Mouse (Mus musculus) layer of hippocampus, adult 11-12 months (tissue): Measurements from ENCODE around the gene Gmeb1.

Experiments used
- DNase-seq: peaks from one replicate; pipeline ENCODE4 v3.0.0; 2022; ENCODE audit warnings: low spot score

Gene Gmeb1

DNA sequence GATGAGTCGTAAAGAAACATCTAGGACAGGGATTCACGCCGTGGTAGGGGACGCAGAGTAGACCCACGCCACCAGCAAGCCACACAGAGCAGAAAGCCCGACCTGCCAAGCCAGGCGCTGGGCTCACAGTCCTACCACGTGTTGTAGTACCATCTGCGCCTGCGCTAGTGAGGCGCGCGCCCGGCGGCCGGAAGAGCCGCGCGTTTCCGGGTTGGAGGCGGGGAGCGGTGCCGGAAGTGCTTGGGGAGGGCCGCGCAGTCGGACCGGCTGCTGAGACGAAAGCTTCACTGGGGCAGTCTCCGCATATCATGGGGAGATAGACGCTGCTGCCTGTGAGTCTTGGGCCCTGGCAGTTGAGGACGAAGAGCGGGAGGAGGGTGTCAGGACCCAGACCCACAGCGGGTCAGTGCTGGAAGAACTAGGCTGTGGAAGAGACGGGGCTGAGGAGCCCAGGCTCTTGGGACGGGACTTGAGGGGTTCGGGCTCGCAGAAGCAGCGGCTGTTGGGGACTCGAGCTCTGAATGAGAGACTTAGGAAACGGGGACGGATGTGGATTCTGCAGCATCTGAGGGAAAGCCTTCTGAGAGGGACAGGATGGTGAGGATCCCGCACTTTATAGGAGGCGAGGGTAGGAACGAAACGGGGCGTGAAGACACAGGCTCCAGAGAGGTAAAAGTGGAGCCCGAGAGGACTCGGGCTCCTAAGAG, 12.9 kb upstream of the Gmeb1 start, which contains the start of gene Taf12:
Taf12 (plus strand) TSS at position 220 of the 707 bp plus-strand sequence.
- DNase-seq, result peak; percentile 94

DNA sequence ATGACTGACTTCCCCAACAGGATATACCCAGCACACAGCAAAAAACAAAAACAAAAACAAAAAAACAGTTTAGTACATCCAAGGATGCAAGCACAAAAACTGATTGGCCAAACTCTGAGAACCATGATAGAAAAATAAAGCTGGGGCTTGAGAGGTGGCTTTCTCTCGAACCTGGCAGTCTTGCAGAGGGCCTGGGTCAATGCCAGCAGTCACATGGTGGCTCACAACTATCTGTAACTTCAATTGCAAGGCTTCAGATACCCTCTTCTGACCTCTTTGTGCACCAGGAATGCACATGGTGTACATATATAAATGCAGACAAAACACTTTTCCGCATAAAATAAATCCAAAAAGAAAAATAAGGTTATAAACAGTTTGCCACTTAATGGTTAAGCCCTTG, 11.8 kb upstream of the Gmeb1 start:
- DNase-seq, result no peak

DNA sequence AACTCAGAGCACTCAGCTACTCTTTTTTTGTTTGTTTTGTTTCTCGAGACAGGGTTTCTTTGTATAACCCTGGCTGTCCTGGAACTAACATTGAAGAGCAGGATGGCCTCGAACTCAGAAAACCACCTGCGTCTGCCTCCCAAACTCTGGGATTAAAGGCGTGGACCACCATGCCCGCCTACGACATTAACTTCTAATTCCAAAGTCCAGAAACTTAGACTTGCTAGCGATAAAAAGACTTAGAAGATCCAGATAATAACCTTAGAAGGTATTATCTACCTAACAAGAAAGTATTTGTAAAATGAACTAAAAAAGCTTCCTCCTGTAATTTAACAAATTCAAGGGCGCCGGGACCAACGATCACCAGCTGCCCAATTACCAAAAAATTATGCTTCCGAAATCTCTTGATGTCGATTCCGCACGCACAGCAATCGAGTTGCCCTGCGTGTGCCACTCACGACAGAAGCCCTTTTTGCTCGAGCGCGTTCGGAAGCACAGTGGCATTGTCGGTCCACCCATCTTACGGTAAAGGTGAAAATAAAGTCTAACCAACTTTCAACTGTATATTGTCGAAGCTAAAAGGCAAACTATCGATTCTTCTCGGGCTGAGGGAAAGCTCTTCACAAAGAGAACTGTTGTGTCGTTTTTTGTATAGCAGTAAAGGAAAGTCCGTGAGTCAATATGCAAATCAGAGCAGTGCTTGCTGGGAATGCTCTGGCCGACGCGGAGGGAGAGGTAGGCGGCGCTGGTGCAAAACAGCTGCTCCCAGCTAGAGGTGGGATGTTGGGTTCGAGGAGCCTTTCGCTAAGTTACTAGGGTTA, 8.5 kb upstream of the Gmeb1 start:
- DNase-seq, result peak; percentile 89

DNA sequence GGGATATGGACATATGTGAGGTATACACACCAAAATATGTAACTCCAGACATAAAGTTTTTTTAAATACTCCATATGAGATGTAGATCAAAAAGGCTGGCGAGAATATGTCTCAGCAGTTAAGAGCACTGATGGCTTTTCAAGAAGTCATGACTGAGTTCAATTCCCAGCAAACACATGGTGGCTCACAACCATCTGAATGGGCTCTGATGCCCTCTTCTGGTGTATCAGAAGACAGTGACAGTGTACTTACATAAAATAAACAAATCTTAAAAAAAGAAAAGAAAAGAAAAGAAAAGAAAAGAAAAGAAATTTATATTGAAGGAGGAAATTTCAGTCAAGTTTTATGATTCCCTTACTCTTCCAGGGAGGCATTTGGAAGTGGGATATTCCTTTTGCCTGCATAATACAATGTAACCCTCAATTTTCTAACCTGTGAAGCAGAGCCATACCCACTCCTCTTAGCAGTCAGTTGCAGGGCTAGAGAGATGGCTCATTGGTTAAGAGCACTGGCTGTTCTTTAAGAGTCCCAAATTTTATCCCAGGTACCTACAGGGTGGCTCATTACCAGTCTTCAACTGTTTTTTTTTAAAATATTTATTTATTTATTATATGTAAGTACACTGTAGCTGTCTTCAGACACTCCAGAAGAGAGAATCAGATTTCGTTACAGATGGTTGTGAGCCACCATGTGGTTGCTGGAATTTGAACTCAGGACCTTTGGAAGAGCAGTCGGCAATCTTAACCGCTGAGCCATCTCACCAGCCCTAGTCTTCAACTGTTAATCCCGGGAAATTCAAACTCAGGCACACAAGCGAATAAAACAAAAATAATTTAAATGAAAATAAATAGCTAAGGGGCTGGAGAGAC, 7.7 kb upstream of the Gmeb1 start:
- no peak for DNase-seq

DNA sequence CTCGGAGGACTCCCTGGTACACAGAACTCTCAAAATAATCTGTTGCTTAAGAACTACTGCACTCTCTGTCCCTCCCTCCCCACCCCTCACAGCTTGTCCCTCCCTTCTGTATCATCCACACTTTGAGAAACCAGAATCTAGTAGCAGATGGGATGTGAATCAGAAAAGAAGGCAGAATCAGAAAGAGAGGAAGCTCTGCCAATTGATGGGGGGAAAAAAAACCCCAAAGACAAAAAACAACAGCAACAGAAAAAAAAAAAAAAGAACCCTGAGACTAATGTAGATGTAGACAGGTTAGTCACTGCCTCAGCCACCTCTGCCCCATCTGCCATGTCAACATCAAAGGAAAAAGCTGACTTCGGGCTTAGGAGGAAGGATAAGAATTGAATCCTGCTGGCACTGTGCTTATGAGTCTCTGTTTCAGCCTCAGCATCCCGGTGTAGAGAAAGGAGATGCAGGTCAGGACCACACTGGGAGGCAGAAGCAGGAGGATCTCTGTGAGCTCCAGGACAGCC, 5.5 kb upstream of the Gmeb1 start:
- no peak for DNase-seq

DNA sequence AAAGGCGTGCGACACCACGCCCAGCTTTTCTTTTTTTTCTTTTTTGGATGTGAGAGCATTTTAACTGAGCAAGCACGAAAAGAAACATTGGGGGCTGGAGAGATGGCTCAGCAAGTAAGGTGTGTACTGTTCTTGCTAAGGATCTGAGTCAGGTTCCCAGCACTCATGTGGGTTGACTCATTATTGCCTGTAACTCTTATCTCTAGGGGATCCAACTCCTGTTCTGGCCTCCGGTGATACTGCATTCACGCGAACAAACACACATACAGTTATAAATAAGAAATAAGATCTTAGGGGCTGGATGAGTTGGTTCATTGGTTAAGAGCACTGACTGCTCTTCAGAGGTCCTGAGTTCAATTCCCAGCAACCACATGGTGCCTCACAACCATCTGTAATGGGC, 1.9 kb upstream of the Gmeb1 start:
- no peak for DNase-seq

DNA sequence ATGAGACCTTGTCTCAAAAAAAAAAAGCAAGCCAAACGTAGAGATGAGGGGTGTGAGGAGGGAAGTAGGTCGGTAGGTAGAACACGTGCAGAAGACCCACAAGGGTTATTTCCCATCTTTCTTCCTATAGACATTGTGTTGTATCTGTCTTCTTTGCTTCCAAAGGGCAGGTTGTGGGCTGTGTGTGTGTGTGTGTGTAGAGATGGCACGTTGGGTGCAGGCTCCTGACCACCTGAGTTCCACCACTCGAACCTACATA, 885 bp upstream of the Gmeb1 start:
- no peak for DNase-seq

DNA sequence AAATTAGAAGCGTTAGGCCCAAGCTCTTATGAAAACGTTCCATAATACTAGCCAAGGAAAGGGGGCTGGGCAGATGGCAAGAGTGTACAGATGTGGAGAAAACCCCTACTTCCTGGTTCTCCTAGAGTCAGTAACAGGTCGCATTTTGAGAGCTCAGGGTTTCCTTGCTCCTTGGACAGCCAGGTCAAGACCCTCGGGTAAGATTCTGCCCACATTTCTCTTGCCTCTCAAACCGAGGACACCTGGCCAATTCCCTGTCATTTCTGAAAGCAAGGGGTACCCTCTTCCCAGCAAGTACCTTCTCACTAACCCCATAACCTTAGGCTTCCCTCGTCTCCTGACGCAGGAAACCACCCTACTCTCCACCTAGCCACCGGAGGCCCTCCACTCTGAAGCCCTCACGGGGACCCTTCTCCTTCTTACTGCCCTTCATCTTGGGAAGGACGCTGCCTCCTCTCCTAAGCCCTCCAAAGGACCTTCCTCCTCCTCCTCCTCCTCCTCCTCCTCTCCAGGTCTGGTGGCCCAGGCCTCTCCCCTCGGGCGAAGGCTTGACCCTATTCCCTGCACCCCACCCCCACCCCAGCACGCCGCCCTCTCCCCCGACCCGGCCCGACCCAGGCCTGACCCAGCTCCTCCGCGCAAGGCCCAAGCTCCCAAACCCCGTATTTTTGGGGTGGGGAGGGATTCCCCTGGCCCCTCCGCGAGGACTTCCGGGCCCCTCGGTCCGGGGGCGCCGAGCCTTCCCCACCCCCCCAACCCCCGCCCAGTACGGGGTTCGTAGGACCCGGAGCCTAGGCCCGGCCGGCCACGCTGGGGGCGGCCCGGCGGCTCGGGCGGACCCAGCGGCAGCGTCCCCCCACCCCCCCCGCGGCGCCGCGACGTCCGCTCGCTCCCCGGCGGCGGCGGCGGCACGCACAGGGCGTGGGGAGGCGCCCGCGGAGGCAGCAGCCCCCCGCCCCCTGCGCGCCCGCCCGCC, 710 bp downstream of the Gmeb1 start:
- no peak for DNase-seq

DNA sequence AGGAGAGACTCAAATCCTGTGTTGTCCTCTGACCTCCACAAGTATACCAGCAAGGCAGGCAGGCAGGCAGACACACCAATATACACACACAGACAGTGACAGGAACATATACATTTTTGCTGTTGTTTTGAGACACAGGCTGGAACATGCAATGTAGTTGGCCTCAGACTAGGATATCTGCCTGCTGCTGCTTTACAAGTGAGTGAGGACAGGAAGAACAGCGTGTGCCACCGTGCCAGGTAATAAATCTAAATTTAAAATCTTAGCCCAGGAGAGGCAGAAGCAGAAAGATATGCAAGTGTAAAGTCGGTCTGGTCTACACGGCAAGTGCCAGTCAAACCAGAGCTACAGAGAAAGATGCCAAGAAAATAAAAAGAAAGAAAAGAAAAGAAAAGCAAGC, 2.2 kb downstream of the Gmeb1 start:
- no peak for DNase-seq

DNA sequence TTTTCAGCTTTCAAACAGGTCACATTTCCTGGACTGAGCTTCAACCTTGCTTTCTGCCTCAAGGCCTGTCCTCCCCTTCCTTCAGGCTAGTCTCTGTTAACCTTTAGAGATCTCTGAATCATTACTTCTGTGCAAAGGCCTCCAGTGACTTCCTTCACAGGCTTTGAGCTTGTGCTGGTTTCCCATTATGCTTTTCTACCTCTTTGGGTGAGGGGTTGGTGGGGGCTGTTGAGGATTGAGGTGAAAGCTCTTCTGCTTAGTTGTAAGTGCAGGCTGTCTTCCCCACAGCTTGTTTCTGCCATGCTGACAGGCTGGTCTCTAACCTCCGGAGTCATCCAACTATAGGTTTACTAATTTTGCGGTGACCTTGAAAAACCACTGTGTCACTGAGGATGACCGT, 5.0 kb downstream of the Gmeb1 start:
- DNase-seq, result no peak

DNA sequence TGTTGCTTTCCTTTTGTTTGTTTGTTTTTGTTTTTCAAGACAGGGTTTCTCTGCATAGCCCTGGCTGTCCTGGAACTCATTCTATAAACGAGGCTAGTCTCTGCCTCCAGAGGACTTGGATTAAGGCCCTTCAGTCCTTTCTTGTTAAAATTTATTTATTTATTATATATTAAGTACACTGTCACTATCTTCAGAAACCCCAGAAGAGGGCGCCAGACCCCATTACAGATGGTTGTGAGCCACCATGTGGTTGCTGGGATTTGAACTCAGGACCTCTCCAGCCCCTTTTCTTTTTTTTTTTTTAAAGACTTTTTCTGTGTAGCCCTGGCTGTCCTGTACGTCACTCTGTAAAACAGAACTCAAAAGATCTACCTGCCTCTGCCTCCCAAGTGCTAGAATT, 6.4 kb downstream of the Gmeb1 start:
- DNase-seq, result no peak

DNA sequence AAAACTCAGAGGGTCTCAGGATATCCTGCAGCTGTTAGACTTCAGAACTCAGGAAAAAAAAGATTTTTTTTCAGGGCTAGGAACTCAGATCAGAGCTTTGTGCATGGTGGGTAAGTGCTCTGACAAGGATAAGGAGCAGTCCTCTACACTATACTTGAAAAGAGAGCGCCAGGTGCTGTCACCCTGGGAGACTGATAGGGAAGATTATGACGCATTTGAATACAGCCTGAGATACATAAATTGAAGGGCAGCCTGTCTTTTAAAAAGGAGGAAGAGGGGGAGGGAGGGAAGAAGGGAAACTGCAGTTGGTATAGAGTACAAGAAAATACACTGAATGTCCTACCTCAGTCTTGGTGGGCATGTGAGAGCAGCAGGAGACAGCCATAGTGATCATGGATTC, 7.8 kb downstream of the Gmeb1 start:
- no peak for DNase-seq

DNA sequence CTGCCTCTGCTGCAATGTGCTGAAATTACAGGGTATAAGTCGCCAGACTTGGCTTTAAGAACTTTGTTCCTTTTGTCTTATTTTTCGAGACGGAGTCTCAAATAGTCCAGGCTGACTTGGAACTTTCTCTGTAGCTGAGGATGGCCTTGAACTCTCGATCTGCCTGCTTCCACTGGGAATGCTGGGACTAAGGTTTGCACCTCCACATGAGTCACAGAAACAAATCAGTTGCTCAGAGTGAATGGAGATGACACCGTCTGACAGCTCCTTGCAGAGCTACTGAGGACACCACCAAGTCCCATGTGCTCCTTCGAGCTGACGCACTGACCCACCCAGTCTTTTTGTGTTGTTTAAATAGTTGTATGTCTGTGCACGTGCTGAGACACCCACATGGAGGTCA, 8.3 kb downstream of the Gmeb1 start:
- DNase-seq, result no peak

DNA sequence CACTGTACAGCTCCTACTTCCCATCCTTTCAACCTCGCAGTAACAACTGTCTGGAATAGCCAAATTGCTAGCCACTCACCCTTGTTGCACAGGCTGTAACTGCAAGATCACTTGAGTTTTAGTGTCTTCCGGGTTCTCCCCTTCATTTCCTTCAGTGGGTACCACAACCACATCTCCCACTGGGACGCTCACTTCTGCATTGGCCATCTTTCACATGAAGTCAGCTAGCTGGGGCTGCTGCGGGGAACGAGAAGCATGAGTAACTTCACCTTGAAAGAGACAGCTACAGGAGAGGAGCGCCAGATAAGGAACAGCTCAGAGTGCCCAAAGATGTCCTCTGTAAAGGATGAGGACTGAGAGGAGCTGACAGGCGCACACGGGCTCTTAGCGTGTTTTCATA, 9.8 kb downstream of the Gmeb1 start:
- DNase-seq, result no peak

DNA sequence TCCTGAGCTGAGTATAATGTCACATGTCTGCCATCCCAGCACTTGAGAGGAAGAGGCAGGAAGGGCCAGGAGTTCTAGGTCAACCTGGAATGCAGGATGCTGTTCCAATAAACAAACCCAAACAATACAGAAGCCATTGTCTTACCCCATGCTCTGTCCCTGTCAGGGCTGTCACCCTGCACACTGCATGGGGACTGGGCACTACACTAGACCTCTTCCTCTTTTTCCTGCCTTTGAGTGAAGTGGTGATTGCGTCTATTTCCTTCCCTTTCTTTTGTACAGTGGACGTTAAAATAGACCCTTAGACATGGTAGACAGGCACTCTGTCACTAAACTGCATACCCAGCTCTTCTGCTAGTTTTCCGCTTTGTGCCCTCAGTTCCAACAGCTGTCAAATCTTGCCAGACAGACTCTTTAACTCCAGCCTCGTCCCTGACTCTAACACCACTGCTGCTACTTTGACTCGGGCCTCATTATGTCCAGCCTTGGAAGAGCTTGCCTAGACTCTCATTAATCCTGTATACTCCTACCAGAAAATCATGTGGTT, 13.9 kb downstream of the Gmeb1 start:
- peak; percentile 33 for DNase-seq

DNA sequence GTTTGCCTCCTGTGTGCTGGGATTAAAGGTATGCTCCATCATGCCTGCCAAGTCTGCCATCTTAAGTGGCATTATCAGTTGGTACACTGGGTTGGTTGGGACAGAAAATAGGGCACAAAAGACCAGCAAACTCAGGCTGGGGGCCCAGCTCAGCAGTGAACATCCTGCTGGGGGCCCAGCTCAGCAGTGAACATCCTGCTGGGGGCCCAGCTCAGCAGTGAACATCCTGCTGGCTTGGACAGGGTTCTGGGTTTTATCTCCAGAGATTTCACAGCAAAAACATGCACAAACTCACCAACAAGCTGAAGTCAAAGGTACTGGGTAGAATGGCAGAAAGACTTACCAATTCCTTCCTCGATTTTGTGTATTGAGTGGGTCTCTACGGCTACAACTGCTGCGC, 15.8 kb downstream of the Gmeb1 start:
- DNase-seq, result no peak

DNA sequence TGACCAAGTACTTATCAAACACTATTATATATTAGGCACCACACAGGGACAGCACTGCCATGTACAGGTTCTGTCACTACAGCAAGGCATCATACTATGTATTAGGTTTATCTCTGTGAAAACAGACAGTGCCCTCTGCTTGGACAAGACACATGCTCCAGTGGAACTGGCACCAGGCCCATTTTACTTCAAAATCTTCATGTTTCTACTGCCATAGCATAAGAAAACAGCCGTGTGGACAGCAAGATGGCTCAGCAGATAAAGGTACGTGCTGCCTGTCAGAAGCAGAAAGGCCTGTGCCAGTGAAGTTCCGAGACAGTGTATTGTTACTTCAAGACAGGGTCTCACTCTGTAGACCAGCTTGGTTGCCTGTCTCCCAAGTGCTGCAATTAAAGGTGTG, 20.2 kb downstream of the Gmeb1 start:
- DNase-seq, result no peak

DNA sequence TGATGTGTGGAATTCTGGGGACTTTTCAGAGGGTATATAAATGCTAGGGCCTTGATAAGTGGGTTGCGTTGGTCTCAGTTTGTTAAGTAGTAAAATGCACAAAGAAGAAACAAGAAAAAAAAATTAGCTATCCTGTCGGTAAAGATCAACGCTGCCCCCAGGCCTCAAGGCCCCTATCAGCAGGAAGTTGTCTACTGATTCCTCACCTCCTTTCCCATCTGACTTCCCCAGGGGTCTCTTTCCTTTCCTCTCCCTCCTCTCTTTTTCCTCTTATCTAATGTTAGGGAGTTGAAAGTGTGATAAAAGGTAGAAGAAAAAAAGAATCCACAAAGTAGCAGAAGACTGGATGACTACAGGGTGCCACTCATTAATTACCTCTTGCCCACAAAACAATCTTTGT, 21.0 kb downstream of the Gmeb1 start:
- no peak for DNase-seq

DNA sequence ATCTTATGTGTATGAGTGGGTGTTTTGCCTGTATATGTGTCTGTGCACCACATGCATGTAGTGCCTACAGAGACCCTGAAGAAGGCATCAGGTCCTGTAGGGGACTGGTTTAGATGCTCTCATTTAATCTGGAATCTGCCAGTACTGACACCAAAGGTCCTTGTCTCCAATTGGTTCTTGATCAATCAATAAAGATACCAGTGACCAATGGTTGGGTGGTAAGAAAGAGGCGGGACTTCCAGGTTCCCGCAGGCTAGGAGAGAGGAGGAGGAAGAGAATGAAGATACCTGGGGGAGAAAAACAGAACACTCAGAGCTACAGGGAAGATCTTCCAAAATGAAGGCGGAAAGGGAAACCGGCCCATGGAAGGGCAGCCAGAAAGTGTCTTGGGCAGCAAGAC, 23.0 kb downstream of the Gmeb1 start:
- no peak for DNase-seq

DNA sequence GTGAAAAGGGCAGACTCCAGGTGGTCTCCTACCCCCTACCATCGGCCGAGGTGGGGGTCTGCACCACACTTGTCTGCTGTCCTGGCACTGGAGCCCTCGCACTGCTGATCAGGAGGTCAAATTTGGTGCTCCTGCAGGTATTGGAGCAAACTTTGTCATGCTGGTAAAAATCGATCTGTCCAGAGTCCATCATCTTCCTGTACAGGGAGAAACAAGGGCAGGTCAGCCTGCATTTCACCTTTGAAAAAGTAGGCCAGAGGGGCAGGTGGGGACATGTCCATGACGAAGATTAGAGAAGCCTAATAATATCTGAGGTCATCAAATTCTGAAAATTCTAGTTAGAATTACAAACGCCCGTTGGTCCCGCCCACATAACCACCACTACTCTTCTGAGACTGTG, 26.7 kb downstream of the Gmeb1 start:
- DNase-seq, result no peak

DNA sequence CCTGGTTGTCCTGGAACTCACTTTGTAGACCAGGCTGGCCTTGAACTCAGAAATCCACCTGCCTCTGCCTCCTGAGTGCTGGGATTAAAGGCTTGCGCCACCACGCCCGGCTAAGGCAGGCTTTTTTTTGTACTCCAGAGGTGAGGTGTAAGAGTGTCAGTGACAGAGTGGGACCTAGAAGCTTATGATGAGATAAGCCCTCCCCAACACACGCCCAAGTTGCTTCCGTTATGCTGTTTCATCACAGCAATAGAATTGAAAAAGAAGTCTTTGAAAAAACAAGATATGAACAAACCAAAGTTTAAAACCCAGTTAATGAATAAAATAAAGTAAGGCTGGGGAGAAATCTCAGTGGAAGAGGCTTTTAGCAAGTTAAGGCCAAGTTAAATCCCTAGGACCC, 31.0 kb downstream of the Gmeb1 start:
- no peak for DNase-seq
